17 mouse cellular contexts compared by ENCODE assay signal in genomic region chr1:90552644-90553043, GRCm38 (mm10). TPM values are rescaled to one million over a fixed set of nuclear protein-coding genes. Genes with fewer than 3 reads are reported as not detected.
DNase-seq lines count a peak whose midpoint lies in the region; ATAC-seq and TF ChIP-seq lines count a peak whose summit lies in the region.
"Had no signal": no experiment of that assay in that cellular context is flagged by ENCODE, and none has a peak within 500 bp of the region (broad histone marks: within the 10 kb centered on the region; RNA-seq: fewer than 3 reads in every experiment).

No protein-coding gene starts in this region.

- H3K27ac ChIP-seq in heart, embryonic 11.5 days (ENCODE audit: low read depth, low read length), result 0 out of 2 replicates have a peak overlapping the region, but pooled peaks have one; percentile 15
- H3K27ac ChIP-seq in lung, embryonic 14.5 days (ENCODE audit: low read depth), result no peak overlapping the region
- H3K27ac ChIP-seq in embryonic facial prominence, embryonic 14.5 days (replicated peaks; ENCODE audit: low read depth, low read length), result peak overlapping the region; percentile 18; the same call in 1 of the 2 replicates
- H3K27ac ChIP-seq in limb, embryonic 15.5 days, result peak overlapping the region; percentile 47
- H3K27ac ChIP-seq: heart, embryonic 10.5 days; hindbrain, embryonic 12.5 days; hindbrain, postnatal 0 days had no signal

- H3K27me3 ChIP-seq in heart, embryonic 11.5 days (ENCODE audit: control insufficient read depth, insufficient read depth, low read length), result no peaks in the 10 kb centered on the region
- no peaks in the 10 kb centered on the region for H3K27me3 ChIP-seq in lung, embryonic 14.5 days (ENCODE audit: insufficient read depth, low read length)
- H3K27me3 ChIP-seq in embryonic facial prominence, embryonic 14.5 days (replicated peaks; ENCODE audit: control insufficient read depth, insufficient read depth, low read length), result no peaks in the 10 kb centered on the region
- no peaks in the 10 kb centered on the region for H3K27me3 ChIP-seq in limb, embryonic 15.5 days
- H3K27me3 ChIP-seq: hindbrain, embryonic 12.5 days had no signal

- 57% methylated on average over 6 of the region's 6 CpGs for WGBS in heart, embryonic 11.5 days (ENCODE audit: insufficient replicate concordance)
- 57% methylated on average over 6 of the region's 6 CpGs for WGBS in lung, embryonic 14.5 days
- 74% methylated on average over 6 of the region's 6 CpGs for WGBS in lung, adult 2 months
- 52% methylated on average over 5 of the region's 6 CpGs for WGBS in embryonic facial prominence, embryonic 14.5 days
- 45% methylated on average over 5 of the region's 6 CpGs for WGBS in limb, embryonic 15.5 days

- DNase-seq in heart, adult 18-20 months, result no peak
- peak; percentile 11 for DNase-seq in lung, embryonic 14.5 days
- no peak for DNase-seq in lung, adult 2 months
- DNase-seq in embryonic facial prominence, embryonic 14.5 days (ENCODE audit: low spot score), result peak; percentile 67
- no peak for DNase-seq in gastrocnemius, postnatal 36 days
- DNase-seq in thymus, postnatal 36 days, result no peak
- DNase-seq: adrenal gland, adult 8-10 months; cerebellum, adult 11 months; cerebellum, adult 8-10 months; cerebellum, postnatal 14 days; kidney, adult 11 months had no signal

- no peaks in the 10 kb centered on the region; the same call in 1 of the 2 replicates for H3K9me3 ChIP-seq in heart, embryonic 11.5 days (replicated peaks; ENCODE audit: control insufficient read depth, low read length)
- no peaks in the 10 kb centered on the region for H3K9me3 ChIP-seq in lung, embryonic 14.5 days (ENCODE audit: low read depth, low read length)
- H3K9me3 ChIP-seq in embryonic facial prominence, embryonic 14.5 days (ENCODE audit: control insufficient read depth, low read length), result no peaks in the 10 kb centered on the region
- no peaks in the 10 kb centered on the region for H3K9me3 ChIP-seq in limb, embryonic 15.5 days
- H3K9me3 ChIP-seq: heart, embryonic 10.5 days had no signal

- intact Hi-C loops in gastrocnemius, postnatal 36 days (cut with DNase I), result no loop called here

- no peak overlapping the region for H3K9ac ChIP-seq in heart, embryonic 11.5 days (ENCODE audit: low read depth, low read length)
- H3K9ac ChIP-seq in lung, embryonic 14.5 days, result no peak overlapping the region
- H3K9ac ChIP-seq in embryonic facial prominence, embryonic 14.5 days (ENCODE audit: low read depth, low read length), result no peak overlapping the region
- H3K9ac ChIP-seq in limb, embryonic 15.5 days, result no peak overlapping the region
- H3K9ac ChIP-seq: hindbrain, embryonic 12.5 days had no signal

- ATAC-seq in heart, embryonic 11.5 days (replicated peaks; ENCODE audit: insufficient number of reproducible peaks, low FRiP score, low TSS enrichment), result no peak
- ATAC-seq in lung, embryonic 14.5 days (ENCODE audit: insufficient read depth), result no peak
- no peak; the same call in 1 of the 2 replicates for ATAC-seq in embryonic facial prominence, embryonic 14.5 days (ENCODE audit: low read depth)
- ATAC-seq in limb, embryonic 15.5 days (ENCODE audit: insufficient number of reproducible peaks, low FRiP score, low TSS enrichment, low read depth), result no peak; the same call in 1 of the 2 replicates
- ATAC-seq: forebrain, embryonic 14.5 days; hindbrain, postnatal 0 days had no signal

- H3K36me3 ChIP-seq in heart, embryonic 11.5 days (ENCODE audit: control insufficient read depth, insufficient read depth, low read length), result no peaks in the 10 kb centered on the region
- H3K36me3 ChIP-seq in lung, embryonic 14.5 days (ENCODE audit: insufficient read depth), result no peaks in the 10 kb centered on the region
- H3K36me3 ChIP-seq in embryonic facial prominence, embryonic 14.5 days (ENCODE audit: control insufficient read depth, insufficient read depth, low read length), result no peaks in the 10 kb centered on the region
- no peaks in the 10 kb centered on the region for H3K36me3 ChIP-seq in limb, embryonic 15.5 days
- H3K36me3 ChIP-seq: heart, embryonic 10.5 days; hindbrain, embryonic 12.5 days had no signal

- TF ChIP-seq CTCF in lung, embryonic 14.5 days (IDR thresholded peaks at IDR 0.05; ENCODE audit: low read depth), result no peak
- no peak for TF ChIP-seq CTCF in lung, adult 2 months (IDR thresholded peaks at IDR 0.05; ENCODE audit: insufficient read depth, low read length)

- H3K4me2 ChIP-seq in heart, embryonic 11.5 days, result no peak overlapping the region
- no peak overlapping the region for H3K4me2 ChIP-seq in lung, embryonic 14.5 days
- no peak overlapping the region for H3K4me2 ChIP-seq in embryonic facial prominence, embryonic 14.5 days (ENCODE audit: low read depth, low read length)
- H3K4me2 ChIP-seq in limb, embryonic 15.5 days, result no peak overlapping the region
- H3K4me2 ChIP-seq: hindbrain, embryonic 12.5 days had no signal

- no peak overlapping the region for H3K4me3 ChIP-seq in heart, embryonic 11.5 days (ENCODE audit: low read depth, low read length)
- H3K4me3 ChIP-seq in lung, embryonic 14.5 days (ENCODE audit: low read depth, low read length), result no peak overlapping the region
- no peak overlapping the region for H3K4me3 ChIP-seq in lung, adult 2 months (replicated peaks; ENCODE audit: extremely low read depth, low read depth, low read length)
- no peak overlapping the region for H3K4me3 ChIP-seq in embryonic facial prominence, embryonic 14.5 days (ENCODE audit: low read depth, low read length)
- H3K4me3 ChIP-seq in limb, embryonic 15.5 days, result no peak overlapping the region
- H3K4me3 ChIP-seq: heart, embryonic 10.5 days; hindbrain, embryonic 12.5 days had no signal

- no peaks in the 10 kb centered on the region; the same call in 1 of the 2 replicates for H3K4me1 ChIP-seq in heart, embryonic 11.5 days (ENCODE audit: control insufficient read depth, insufficient read depth, low read length)
- no peaks in the 10 kb centered on the region for H3K4me1 ChIP-seq in lung, embryonic 14.5 days (ENCODE audit: insufficient read depth)
- H3K4me1 ChIP-seq in lung, adult 2 months (ENCODE audit: control insufficient read depth, insufficient read depth, low read length), result no peaks in the 10 kb centered on the region
- H3K4me1 ChIP-seq in embryonic facial prominence, embryonic 14.5 days (ENCODE audit: control insufficient read depth, insufficient read depth, low read length), result peaks cover 8% of the 10 kb centered on the region
- H3K4me1 ChIP-seq in limb, embryonic 15.5 days, result peaks cover 19% of the 10 kb centered on the region

- TF ChIP-seq POLR2A in lung, adult 2 months (IDR thresholded peaks at IDR 0.05; ENCODE audit: borderline replicate concordance, extremely low read depth, low read depth, low read length), result no peak

RNA-seq across cellular contexts. Expression of gene Cops8, which starts 50.1 kb away (rescaled TPM):
- polyA plus RNA-seq in heart, embryonic 11.5 days (2014; fragmentation: Nextera tagmentation; extraction: Ambion mirVana), result 136 and 141 TPM in 2 replicates
- 10 to 100 TPM; 92.6 to 98.4 TPM for total RNA-seq in heart, adult 18-20 months (2021)
- polyA plus RNA-seq in lung, embryonic 14.5 days (2014; fragmentation: Nextera tagmentation; extraction: Ambion mirVana), result 157 and 163 TPM in 2 replicates
- polyA plus RNA-seq in lung, adult 2 months (2012; rRNA removed), result 39.8 and 58.0 TPM in 2 replicates
- polyA plus RNA-seq in embryonic facial prominence, embryonic 14.5 days (2014; fragmentation: Nextera tagmentation; extraction: Ambion mirVana), result 141 and 161 TPM in 2 replicates
- 156 and 160 TPM in 2 replicates for polyA plus RNA-seq in limb, embryonic 15.5 days (2015; fragmentation: Nextera tagmentation; extraction: Ambion mirVana)
- 10 to 100 TPM; 78.9 to 89.1 TPM for total RNA-seq in gastrocnemius, postnatal 36 days (2021)

Comparison
In these comparisons a context has a peak if more than half of its experiments do, and no peak if none do; other contexts are left out.
1. DNase-seq: peak in lung, embryonic 14.5 days (single experiment) and embryonic facial prominence, embryonic 14.5 days (single experiment); none in heart, adult 18-20 months (0 of 2), lung, adult 2 months (single experiment), gastrocnemius, postnatal 36 days (0 of 2) and thymus, postnatal 36 days (0 of 2).